Mouse (Mus musculus): ENCODE data around the gene Dscam. TPM values are rescaled to one million over a fixed set of nuclear protein-coding genes. Genes with fewer than 3 reads are reported as not detected.

Gene Dscam
- total and polyA plus RNA-seq, 2 experiments: not detected

DNA sequence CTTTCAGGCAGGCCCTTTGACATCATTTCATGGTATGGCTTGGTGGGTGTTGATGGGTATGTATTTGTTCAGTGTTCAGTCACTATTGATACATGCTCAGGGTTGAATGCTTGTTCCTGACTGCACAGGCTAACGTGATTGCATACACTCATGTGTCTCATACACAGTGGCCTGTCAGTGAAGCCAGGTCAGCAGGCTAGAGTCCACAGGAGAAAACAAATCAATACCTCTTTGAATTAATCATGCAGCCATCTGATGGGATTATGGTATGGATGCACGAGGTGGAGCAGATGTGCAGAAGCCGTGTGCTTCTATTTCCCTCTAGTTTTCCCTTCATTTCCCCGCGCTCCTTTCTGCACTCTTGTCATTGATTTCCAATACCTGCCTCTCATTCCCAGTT, 143.7 kb downstream of the Dscam start:
- Histone ChIP-seq H3K9ac (ENCODE audit: low read depth, low read length) (no peak overlapping the region), H3K27me3 (ENCODE audit: control insufficient read depth, insufficient read depth, low read length) (no peaks in the 10 kb centered on the region), H3K36me3 (ENCODE audit: control insufficient read depth, insufficient read depth, low read length) (no peaks in the 10 kb centered on the region), H3K4me1 (ENCODE audit: control insufficient read depth, insufficient read depth, low read length) (no peaks in the 10 kb centered on the region), H3K4me3 (ENCODE audit: insufficient read depth, low read depth, low read length) (no peak overlapping the region), H3K79me2 (ENCODE audit: control insufficient read depth, insufficient read depth, low read length) (no peaks in the 10 kb centered on the region), H3K27ac (replicated peaks; ENCODE audit: insufficient read depth, low read depth, low read length) (no peak overlapping the region)
- WGBS: 69% methylated on average over 5 of the region's 5 CpGs
- DNase-seq (ENCODE audit: extremely low read depth, low read depth, low spot score): no peak
- TF ChIP-seq POLR2A (IDR thresholded peaks at IDR 0.05; ENCODE audit: extremely low read depth, insufficient read depth, low read length) (no peak), CTCF (IDR thresholded peaks at IDR 0.05; ENCODE audit: low read depth, low read length) (no peak)

GRCm38 (mm10) chr16:97024406-97024805, 146.1 kb downstream of the Dscam start:
- Histone ChIP-seq H3K4me3 (ENCODE audit: insufficient read depth, low read depth, low read length) (no peak overlapping the region), H3K79me2 (ENCODE audit: control insufficient read depth, insufficient read depth, low read length) (no peaks in the 10 kb centered on the region), H3K27me3 (ENCODE audit: control insufficient read depth, insufficient read depth, low read length) (no peaks in the 10 kb centered on the region), H3K4me1 (ENCODE audit: control insufficient read depth, insufficient read depth, low read length) (no peaks in the 10 kb centered on the region), H3K36me3 (ENCODE audit: control insufficient read depth, insufficient read depth, low read length) (no peaks in the 10 kb centered on the region), H3K27ac (replicated peaks; ENCODE audit: insufficient read depth, low read depth, low read length) (no peak overlapping the region), H3K9ac (ENCODE audit: low read depth, low read length) (no peak overlapping the region)
- no peak for DNase-seq (ENCODE audit: extremely low read depth, low read depth, low spot score)
- WGBS: 81% methylated on average over 4 of the region's 4 CpGs
- no peak for TF ChIP-seq CTCF (IDR thresholded peaks at IDR 0.05; ENCODE audit: low read depth, low read length)
- no peak for TF ChIP-seq POLR2A (IDR thresholded peaks at IDR 0.05; ENCODE audit: extremely low read depth, insufficient read depth, low read length)

- Histone ChIP-seq H3K27ac (replicated peaks; ENCODE audit: insufficient read depth, low read depth, low read length) (no peak overlapping the region), H3K4me1 (ENCODE audit: control insufficient read depth, insufficient read depth, low read length) (no peaks in the 10 kb centered on the region), H3K36me3 (ENCODE audit: control insufficient read depth, insufficient read depth, low read length) (no peaks in the 10 kb centered on the region), H3K4me3 (ENCODE audit: insufficient read depth, low read depth, low read length) (no peak overlapping the region), H3K27me3 (ENCODE audit: control insufficient read depth, insufficient read depth, low read length) (no peaks in the 10 kb centered on the region), H3K79me2 (ENCODE audit: control insufficient read depth, insufficient read depth, low read length) (no peaks in the 10 kb centered on the region), H3K9ac (ENCODE audit: low read depth, low read length) (no peak overlapping the region)
- TF ChIP-seq POLR2A (IDR thresholded peaks at IDR 0.05; ENCODE audit: extremely low read depth, insufficient read depth, low read length) (no peak), CTCF (IDR thresholded peaks at IDR 0.05; ENCODE audit: low read depth, low read length) (no peak)
- WGBS: 77% methylated on average over 6 of the region's 6 CpGs
- DNase-seq (ENCODE audit: extremely low read depth, low read depth, low spot score): no peak
Measured at GRCm38 (mm10) chr16:97021496-97021895, 149.1 kb downstream of the Dscam start.

DNA sequence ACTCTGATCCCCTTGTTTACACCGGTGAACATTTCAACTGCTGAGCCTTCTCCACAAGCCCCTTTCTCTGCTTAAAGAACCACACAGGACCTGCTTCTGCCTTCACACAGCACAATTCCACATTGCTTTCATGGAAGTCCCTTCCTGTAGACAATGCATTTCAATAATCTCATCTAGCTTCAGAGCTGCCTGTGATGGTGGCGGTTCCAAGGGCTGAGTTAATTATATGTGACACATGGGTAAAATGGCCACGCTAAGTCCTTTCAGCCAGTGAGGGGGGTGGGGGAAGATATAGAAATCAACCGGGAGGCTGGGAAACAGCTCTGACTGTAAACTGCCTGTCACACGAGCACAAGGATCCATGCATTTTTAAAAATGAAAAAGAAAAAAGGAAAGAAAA, 152.2 kb downstream of the Dscam start:
- DNase-seq (ENCODE audit: extremely low read depth, low read depth, low spot score): no peak
- TF ChIP-seq POLR2A (IDR thresholded peaks at IDR 0.05; ENCODE audit: extremely low read depth, insufficient read depth, low read length) (no peak), CTCF (IDR thresholded peaks at IDR 0.05; ENCODE audit: low read depth, low read length) (no peak)
- no peak overlapping the region for H3K4me3 ChIP-seq (ENCODE audit: insufficient read depth, low read depth, low read length)
- H3K4me1 ChIP-seq (ENCODE audit: control insufficient read depth, insufficient read depth, low read length): no peaks in the 10 kb centered on the region
- no peak overlapping the region for H3K9ac ChIP-seq (ENCODE audit: low read depth, low read length)
- no peaks in the 10 kb centered on the region for H3K79me2 ChIP-seq (ENCODE audit: control insufficient read depth, insufficient read depth, low read length)
- no peaks in the 10 kb centered on the region for H3K27me3 ChIP-seq (ENCODE audit: control insufficient read depth, insufficient read depth, low read length)
- 73% methylated on average over 5 of the region's 5 CpGs for WGBS
- no peaks in the 10 kb centered on the region for H3K36me3 ChIP-seq (ENCODE audit: control insufficient read depth, insufficient read depth, low read length)
- no peak overlapping the region for H3K27ac ChIP-seq (replicated peaks; ENCODE audit: insufficient read depth, low read depth, low read length)

DNA sequence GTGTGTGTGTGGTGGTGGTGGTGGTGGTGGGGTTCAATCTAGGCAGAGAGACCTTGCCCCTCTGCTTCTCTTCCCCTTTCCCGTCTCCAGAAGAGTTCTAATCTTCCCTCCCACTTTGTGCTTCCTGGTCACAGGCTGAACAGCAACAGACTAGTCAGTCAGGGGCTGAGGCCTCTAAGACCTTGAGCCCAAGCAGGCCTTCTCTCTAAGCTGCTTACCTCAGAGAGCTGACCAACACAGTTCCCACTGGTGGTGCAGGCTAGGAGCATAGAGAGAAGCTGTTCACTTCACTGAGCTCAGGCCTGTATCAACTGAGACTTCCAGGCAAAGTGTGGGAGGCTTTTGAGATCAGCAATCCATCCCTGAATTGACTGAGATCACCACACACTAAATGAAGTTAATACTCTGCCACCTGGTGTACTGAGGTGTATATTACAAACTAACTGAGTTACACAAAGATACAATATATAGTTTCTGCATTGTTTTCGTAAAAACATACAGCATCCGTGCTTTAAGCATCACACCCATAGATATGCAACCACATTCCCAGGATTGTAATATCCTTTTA, 153.3 kb downstream of the Dscam start:
- H3K27me3 ChIP-seq (ENCODE audit: control insufficient read depth, insufficient read depth, low read length): no peaks in the 10 kb centered on the region
- TF ChIP-seq POLR2A (IDR thresholded peaks at IDR 0.05; ENCODE audit: extremely low read depth, insufficient read depth, low read length) (no peak), CTCF (IDR thresholded peaks at IDR 0.05; ENCODE audit: low read depth, low read length) (no peak)
- no peak overlapping the region for H3K9ac ChIP-seq (ENCODE audit: low read depth, low read length)
- DNase-seq (ENCODE audit: extremely low read depth, low read depth, low spot score): peak; percentile 23
- no peak overlapping the region for H3K27ac ChIP-seq (replicated peaks; ENCODE audit: insufficient read depth, low read depth, low read length)
- H3K4me3 ChIP-seq (ENCODE audit: insufficient read depth, low read depth, low read length): no peak overlapping the region
- no peaks in the 10 kb centered on the region for H3K36me3 ChIP-seq (ENCODE audit: control insufficient read depth, insufficient read depth, low read length)
- no peaks in the 10 kb centered on the region for H3K4me1 ChIP-seq (ENCODE audit: control insufficient read depth, insufficient read depth, low read length)
- no peaks in the 10 kb centered on the region for H3K79me2 ChIP-seq (ENCODE audit: control insufficient read depth, insufficient read depth, low read length)
- 91% methylated on average over 3 of the region's 3 CpGs for WGBS

- TF ChIP-seq CTCF (IDR thresholded peaks at IDR 0.05; ENCODE audit: low read depth, low read length) (no peak), POLR2A (IDR thresholded peaks at IDR 0.05; ENCODE audit: extremely low read depth, insufficient read depth, low read length) (no peak)
- no peak overlapping the region for H3K4me3 ChIP-seq (ENCODE audit: insufficient read depth, low read depth, low read length)
- H3K79me2 ChIP-seq (ENCODE audit: control insufficient read depth, insufficient read depth, low read length): no peaks in the 10 kb centered on the region
- H3K27me3 ChIP-seq (ENCODE audit: control insufficient read depth, insufficient read depth, low read length): no peaks in the 10 kb centered on the region
- no peak overlapping the region for H3K9ac ChIP-seq (ENCODE audit: low read depth, low read length)
- no peak for DNase-seq (ENCODE audit: extremely low read depth, low read depth, low spot score)
- 79% methylated on average over 2 of the region's 2 CpGs for WGBS
- H3K27ac ChIP-seq (replicated peaks; ENCODE audit: insufficient read depth, low read depth, low read length): no peak overlapping the region
- H3K4me1 ChIP-seq (ENCODE audit: control insufficient read depth, insufficient read depth, low read length): no peaks in the 10 kb centered on the region
- no peaks in the 10 kb centered on the region for H3K36me3 ChIP-seq (ENCODE audit: control insufficient read depth, insufficient read depth, low read length)
Measured at GRCm38 (mm10) chr16:97016244-97016850, 154.2 kb downstream of the Dscam start.
